Mouse (Mus musculus) hindbrain, embryonic 14.5 days (tissue): Measurements from ENCODE around the gene Ociad1. TPM values are rescaled to one million over a fixed set of nuclear protein-coding genes. Genes with fewer than 3 reads are reported as not detected.
"Not testable (repeated sequence)": the region's sequence is repeated elsewhere in the genome, so short reads cannot be mapped to it uniquely, and the experiment has no call there.

Source experiments
- ATAC-seq: fragments of 200-750 bp; cut with Nextera tagmentation; 2 replicates; pipeline ENCODE4 v1.8.0; 2017; ENCODE audit warnings: moderate number of reproducible peaks, mild to moderate bottlenecking, moderate TSS enrichment, moderate library complexity; ENCODE audit not compliant: low FRiP score
- DNase-seq: peaks from one replicate; pipeline ENCODE4 v3.0.0-alpha.2; 2015; ENCODE audit warnings: low spot score
- H3K27ac ChIP-seq: fragments of 300-500 bp; sonication (generic); 2 replicates; pipeline ENCODE4 v1.5.1; 2014; ENCODE audit warnings: mild to moderate bottlenecking, moderate library complexity
- H3K27me3 ChIP-seq: fragments of 300-500 bp; sonication (generic); 2 replicates; pipeline ENCODE4 v1.6.1; 2014; ENCODE audit warnings: mild to moderate bottlenecking, low read length, mixed read lengths; ENCODE audit not compliant: control insufficient read depth, insufficient read depth
- H3K36me3 ChIP-seq: fragments of 300-500 bp; sonication (generic); replicated peaks from 2 replicates; pipeline ENCODE4 v1.6.1; 2014; ENCODE audit not compliant: control insufficient read depth, insufficient read depth
- H3K4me1 ChIP-seq: fragments of 300-500 bp; sonication (generic); replicated peaks from 2 replicates; pipeline ENCODE4 v1.6.1; 2014; ENCODE audit warnings: antibody characterized with exemption, low read length, mixed read lengths; ENCODE audit not compliant: control insufficient read depth, insufficient read depth
- H3K4me2 ChIP-seq: fragments of 300-500 bp; sonication (generic); replicated peaks from 2 replicates; pipeline ENCODE4 v1.6.1; 2014; ENCODE audit warnings: mild to moderate bottlenecking, moderate library complexity
- H3K4me3 ChIP-seq: fragments of 300-500 bp; sonication (generic); replicated peaks from 2 replicates; pipeline ENCODE4 v1.5.1; 2014; ENCODE audit warnings: mild to moderate bottlenecking, low read length
- H3K9ac ChIP-seq: fragments of 300-500 bp; sonication (generic); 2 replicates; pipeline ENCODE4 v1.6.1; 2014
- H3K9me3 ChIP-seq: fragments of 300-500 bp; sonication (generic); 2 replicates; pipeline ENCODE4 v1.6.1; 2016; ENCODE audit warnings: low read length; ENCODE audit not compliant: control insufficient read depth
- WGBS: fragments of 180-500 bp; shearing (Covaris S2); extraction: QIAGEN DNeasy Blood & Tissue Kit; methylation state at CpG from one replicate; pipeline ENCODE4 v1.1.7; 2014; 5-methylcytosine and 5-hydroxymethylcytosine counted together
- polyA plus RNA-seq: library from polyadenylated mRNA; unstranded; fragments of >200 nt; fragmentation: Nextera tagmentation; extraction: Ambion mirVana; gene quantifications from 2 replicates; pipeline ENCODE4 v1.2.1, GENCODE M21; 2014

The Ociad1 gene
- polyA plus RNA-seq, 1 experiment from 2014 or later = 226 TPM

GRCm38 (mm10) chr5:73322684-73323083, 30.1 kb downstream of the Ociad1 start:
- peaks cover 11% of the 10 kb centered on the region for H3K36me3 ChIP-seq
- H3K27me3 ChIP-seq, H3K9ac ChIP-seq, H3K4me3 ChIP-seq, H3K4me1 ChIP-seq, ATAC-seq, H3K9me3 ChIP-seq, H3K4me2 ChIP-seq, DNase-seq, H3K27ac ChIP-seq: not testable (repeated sequence)
- whole genome bisulfite sequencing = 91% methylated on average over 1 of the region's 1 CpGs

- Histone ChIP-seq H3K36me3 (peaks cover 11% of the 10 kb centered on the region), H3K4me1 (no peaks in the 10 kb centered on the region), H3K4me3 (no peak overlapping the region), H3K27me3 (no peaks in the 10 kb centered on the region), H3K4me2 (no peak overlapping the region), H3K9ac (no peak overlapping the region), H3K9me3 (no peaks in the 10 kb centered on the region), H3K27ac (no peak overlapping the region)
- ATAC-seq (no peak), DNase-seq (no peak)
- 95% methylated on average over 5 of the region's 5 CpGs for WGBS
Measured at GRCm38 (mm10) chr5:73323602-73324001, 31.0 kb downstream of the Ociad1 start.

GRCm38 (mm10) chr5:73324526-73325170, 32.1 kb downstream of the Ociad1 start:
- H3K27ac ChIP-seq = no peak overlapping the region
- no peaks in the 10 kb centered on the region for H3K9me3 ChIP-seq
- peaks cover 11% of the 10 kb centered on the region for H3K36me3 ChIP-seq
- H3K9ac ChIP-seq = no peak overlapping the region
- no peak overlapping the region for H3K4me2 ChIP-seq
- no peak for DNase-seq
- 88% methylated on average over 8 of the region's 8 CpGs for WGBS
- no peak for ATAC-seq
- no peak overlapping the region for H3K4me3 ChIP-seq
- H3K27me3 ChIP-seq = no peaks in the 10 kb centered on the region
- no peaks in the 10 kb centered on the region for H3K4me1 ChIP-seq

GRCm38 (mm10) chr5:73331002-73331401, 38.4 kb downstream of the Ociad1 start:
- no peak overlapping the region for H3K9ac ChIP-seq
- no peaks in the 10 kb centered on the region for H3K27me3 ChIP-seq
- ATAC-seq (peak; percentile 8; the same call in 1 of the 2 replicates), DNase-seq (no peak)
- H3K4me1 ChIP-seq = no peaks in the 10 kb centered on the region
- H3K4me2 ChIP-seq = no peak overlapping the region
- no peak overlapping the region for H3K4me3 ChIP-seq
- no peaks in the 10 kb centered on the region for H3K36me3 ChIP-seq
- 57% methylated on average over 4 of the region's 4 CpGs for WGBS
- no peaks in the 10 kb centered on the region for H3K9me3 ChIP-seq
- 0 out of 2 replicates have a peak overlapping the region, but pooled peaks have one; percentile 26 for H3K27ac ChIP-seq

GRCm38 (mm10) chr5:73336448-73336847, 43.9 kb downstream of the Ociad1 start:
- no peak overlapping the region for H3K4me2 ChIP-seq
- H3K9me3 ChIP-seq = no peaks in the 10 kb centered on the region
- DNase-seq = no peak
- no peak overlapping the region for H3K27ac ChIP-seq
- 0 out of 2 replicates have a peak, but pooled peaks cover 6% of the 10 kb centered on the region for H3K4me1 ChIP-seq
- no peak overlapping the region for H3K4me3 ChIP-seq
- H3K36me3 ChIP-seq = no peaks in the 10 kb centered on the region
- H3K27me3 ChIP-seq = no peaks in the 10 kb centered on the region
- WGBS = 96% methylated on average over 5 of the region's 5 CpGs
- H3K9ac ChIP-seq = no peak overlapping the region
- no peak for ATAC-seq

GRCm38 (mm10) chr5:73337961-73338831, 45.6 kb downstream of the Ociad1 start:
- Histone ChIP-seq H3K9me3 (no peaks in the 10 kb centered on the region), H3K4me1 (0 out of 2 replicates have a peak, but pooled peaks cover 6% of the 10 kb centered on the region), H3K4me3 (peak overlapping the region; percentile 58), H3K27me3 (no peaks in the 10 kb centered on the region), H3K36me3 (no peaks in the 10 kb centered on the region), H3K4me2 (peak overlapping the region; percentile 80), H3K27ac (peak overlapping the region; percentile 66), H3K9ac (peak overlapping the region; percentile 72)
- ATAC-seq (peak; percentile 78), DNase-seq (peak; percentile 52)
- 4% methylated on average over 30 of the region's 41 CpGs for WGBS

GRCm38 (mm10) chr5:73338832-73339163, 46.2 kb downstream of the Ociad1 start:
- no peaks in the 10 kb centered on the region for H3K36me3 ChIP-seq
- no peaks in the 10 kb centered on the region for H3K9me3 ChIP-seq
- 0 out of 2 replicates have a peak, but pooled peaks cover 6% of the 10 kb centered on the region for H3K4me1 ChIP-seq
- H3K27me3 ChIP-seq = no peaks in the 10 kb centered on the region
- peak overlapping the region; percentile 66 for H3K27ac ChIP-seq
- DNase-seq = peak; percentile 52
- peak overlapping the region; percentile 80 for H3K4me2 ChIP-seq
- peak overlapping the region; percentile 58 for H3K4me3 ChIP-seq
- peak; percentile 31 for ATAC-seq
- WGBS = 40% methylated on average over 14 of the region's 14 CpGs
- H3K9ac ChIP-seq = peak overlapping the region; percentile 72

- ATAC-seq = no peak
- 86% methylated on average over 9 of the region's 9 CpGs for WGBS
Measured at GRCm38 (mm10) chr5:73339779-73340722, 47.5 kb downstream of the Ociad1 start.

More at GRCm38 (mm10) chr5:73339779-73340722, 47.5 kb downstream of the Ociad1 start:
- no peak overlapping the region for H3K4me3 ChIP-seq
- no peaks in the 10 kb centered on the region for H3K36me3 ChIP-seq
- H3K9me3 ChIP-seq = no peaks in the 10 kb centered on the region
- H3K9ac ChIP-seq = no peak overlapping the region
- no peaks in the 10 kb centered on the region for H3K27me3 ChIP-seq
- no peak for DNase-seq
- H3K4me2 ChIP-seq = no peak overlapping the region
- H3K27ac ChIP-seq = no peak overlapping the region
- H3K4me1 ChIP-seq = 0 out of 2 replicates have a peak, but pooled peaks cover 6% of the 10 kb centered on the region
